Mouse (Mus musculus) erythroblast, embryonic 14.5 days (primary cell): Measurements from ENCODE around the gene Usp24.

Source experiments
- GATA1 ChIP-seq: IDR thresholded peaks from 2 replicates; pipeline ENCODE4 v1.6.1; 2012; ENCODE audit warnings: low read length, inconsistent platforms, mixed read lengths
- TAL1 ChIP-seq: IDR thresholded peaks from 3 replicates; pipeline ENCODE4 v1.6.1; 2012; ENCODE audit warnings: low read length, inconsistent platforms, mixed read lengths

- no peak for TF ChIP-seq GATA1
- no peak for TF ChIP-seq TAL1
Measured at GRCm38 (mm10) chr4:106474241-106474640, 158.2 kb downstream of the Usp24 start.
